Comparison of ENCODE assay signal across 7 mouse cellular contexts in genomic region chr2:178175286-178175931, GRCm38 (mm10). TPM values are rescaled to one million over a fixed set of nuclear protein-coding genes. Genes with fewer than 3 reads are reported as not detected.
A peak's percentile ranks its signal among the peaks of the same experiment; 100 is the strongest.
DNase-seq lines count a peak whose midpoint lies in the region; ATAC-seq lines count a peak whose summit lies in the region.

No protein-coding gene starts in this region.

- H3K4me2 ChIP-seq in lung, embryonic 16.5 days (ENCODE audit: low read depth, low read length): no peak overlapping the region
- peak overlapping the region; percentile 31 for H3K4me2 ChIP-seq in forebrain, embryonic 12.5 days
- peak overlapping the region; percentile 33 for H3K4me2 ChIP-seq in limb, embryonic 15.5 days
- no peak overlapping the region for H3K4me2 ChIP-seq in stomach, embryonic 16.5 days (ENCODE audit: low read depth, low read length)

- WGBS in lung, embryonic 16.5 days: 34% methylated on average over 16 of the region's 16 CpGs
- WGBS in forebrain, embryonic 12.5 days: 23% methylated on average over 16 of the region's 16 CpGs
- WGBS in limb, embryonic 15.5 days: 31% methylated on average over 16 of the region's 16 CpGs
- WGBS in stomach, embryonic 16.5 days: 28% methylated on average over 16 of the region's 16 CpGs

- H3K27ac ChIP-seq in lung, embryonic 16.5 days (ENCODE audit: low read length): no peak overlapping the region
- peak overlapping the region; percentile 10; the same call in 1 of the 2 replicates for H3K27ac ChIP-seq in forebrain, embryonic 12.5 days
- H3K27ac ChIP-seq in limb, embryonic 15.5 days: no peak overlapping the region
- H3K27ac ChIP-seq in stomach, embryonic 16.5 days (ENCODE audit: low read length): no peak overlapping the region

- no peak overlapping the region for H3K9ac ChIP-seq in lung, embryonic 16.5 days (ENCODE audit: low read length)
- 0 out of 2 replicates have a peak overlapping the region, but pooled peaks have one; percentile 22 for H3K9ac ChIP-seq in forebrain, embryonic 12.5 days
- no peak overlapping the region for H3K9ac ChIP-seq in limb, embryonic 15.5 days
- H3K9ac ChIP-seq in stomach, embryonic 16.5 days (ENCODE audit: low read length): no peak overlapping the region

- H3K4me3 ChIP-seq in lung, embryonic 16.5 days (ENCODE audit: low read length): no peak overlapping the region
- no peak overlapping the region for H3K4me3 ChIP-seq in forebrain, embryonic 12.5 days (replicated peaks)
- H3K4me3 ChIP-seq in limb, embryonic 15.5 days: peak overlapping the region; percentile 26
- no peak overlapping the region for H3K4me3 ChIP-seq in stomach, embryonic 16.5 days (replicated peaks; ENCODE audit: low read length)

- no peaks in the 10 kb centered on the region for H3K36me3 ChIP-seq in lung, embryonic 16.5 days (ENCODE audit: control insufficient read depth, insufficient read depth, low read length)
- H3K36me3 ChIP-seq in forebrain, embryonic 12.5 days (replicated peaks): no peaks in the 10 kb centered on the region
- no peaks in the 10 kb centered on the region for H3K36me3 ChIP-seq in limb, embryonic 15.5 days
- H3K36me3 ChIP-seq in stomach, embryonic 16.5 days (ENCODE audit: control insufficient read depth, insufficient read depth, low read length): no peaks in the 10 kb centered on the region

- no peaks in the 10 kb centered on the region for H3K27me3 ChIP-seq in lung, embryonic 16.5 days (ENCODE audit: control insufficient read depth, insufficient read depth, low read depth, low read length)
- H3K27me3 ChIP-seq in forebrain, embryonic 12.5 days: no peaks in the 10 kb centered on the region
- no peaks in the 10 kb centered on the region for H3K27me3 ChIP-seq in limb, embryonic 15.5 days
- H3K27me3 ChIP-seq in stomach, embryonic 16.5 days (ENCODE audit: control insufficient read depth, insufficient read depth, low read length): no peaks in the 10 kb centered on the region

- H3K4me1 ChIP-seq in lung, embryonic 16.5 days (replicated peaks; ENCODE audit: control insufficient read depth, insufficient read depth, low read length): no peaks in the 10 kb centered on the region
- H3K4me1 ChIP-seq in forebrain, embryonic 12.5 days: peaks cover 14% of the 10 kb centered on the region
- H3K4me1 ChIP-seq in limb, embryonic 15.5 days: peaks cover 4% of the 10 kb centered on the region; the same call in 1 of the 2 replicates
- H3K4me1 ChIP-seq in stomach, embryonic 16.5 days (ENCODE audit: control insufficient read depth, insufficient read depth, low read length): no peaks in the 10 kb centered on the region

- peak; percentile 57 for ATAC-seq in lung, embryonic 16.5 days (ENCODE audit: low read depth)
- peak; percentile 87 for ATAC-seq in forebrain, embryonic 12.5 days (ENCODE audit: low FRiP score)
- no peak for ATAC-seq in limb, embryonic 15.5 days (ENCODE audit: insufficient number of reproducible peaks, low FRiP score, low TSS enrichment, low read depth)
- 0 out of 2 replicates have a peak, but pooled peaks have one; percentile 29 for ATAC-seq in stomach, embryonic 16.5 days (ENCODE audit: insufficient read depth, low FRiP score)

- DNase-seq in lung, postnatal 14 days: no peak
- no peak for DNase-seq in gastrocnemius, adult 18-20 months (ENCODE audit: low spot score)
- no peak for DNase-seq in c-Kit-positive CD71-positive TER-119-positive erythroid progenitor cells, embryonic 14.5 days (ENCODE audit: low spot score)

- no peaks in the 10 kb centered on the region for H3K9me3 ChIP-seq in lung, embryonic 16.5 days (ENCODE audit: control insufficient read depth, low read length)
- H3K9me3 ChIP-seq in forebrain, embryonic 12.5 days: no peaks in the 10 kb centered on the region
- H3K9me3 ChIP-seq in limb, embryonic 15.5 days: no peaks in the 10 kb centered on the region
- no peaks in the 10 kb centered on the region for H3K9me3 ChIP-seq in stomach, embryonic 16.5 days (replicated peaks; ENCODE audit: control insufficient read depth, low read length)

RNA-seq across cellular contexts. Expression of gene Phactr3, which starts 56.6 kb away (rescaled TPM):
- polyA plus RNA-seq in lung, embryonic 16.5 days (2015; fragmentation: Nextera tagmentation; extraction: Ambion mirVana): 0.70 and 0.87 TPM in 2 replicates
- polyA plus RNA-seq in forebrain, embryonic 12.5 days (2016; fragmentation: Nextera tagmentation; extraction: Ambion mirVana): 17.1 and 17.2 TPM in 2 replicates
- 0.38 and 0.70 TPM in 2 replicates for polyA plus RNA-seq in limb, embryonic 15.5 days (2015; fragmentation: Nextera tagmentation; extraction: Ambion mirVana)
- polyA plus RNA-seq in stomach, embryonic 16.5 days (2015; fragmentation: Nextera tagmentation; extraction: Ambion mirVana): 1.9 and 3.2 TPM in 2 replicates
- under 1 TPM; 0.07 to 0.18 TPM for total RNA-seq in gastrocnemius, adult 18-20 months (2021)

Comparison
In these comparisons a context has a peak if more than half of its experiments do, and no peak if none do; other contexts are left out.
1. H3K4me2 ChIP-seq: peak in forebrain, embryonic 12.5 days (single experiment) and limb, embryonic 15.5 days (single experiment); none in lung, embryonic 16.5 days (single experiment) and stomach, embryonic 16.5 days (single experiment).